Mouse (Mus musculus) spleen, adult 12 weeks (tissue): ENCODE measurements around the gene Inmt.
"Not testable (repeated sequence)": the region's sequence is repeated elsewhere in the genome, so short reads cannot be mapped to it uniquely, and the experiment has no call there.

Experiments used
- DNase-seq: peaks from one replicate; pipeline ENCODE4 v3.0.0; 2022; ENCODE audit warnings: low spot score

Gene Inmt

DNA sequence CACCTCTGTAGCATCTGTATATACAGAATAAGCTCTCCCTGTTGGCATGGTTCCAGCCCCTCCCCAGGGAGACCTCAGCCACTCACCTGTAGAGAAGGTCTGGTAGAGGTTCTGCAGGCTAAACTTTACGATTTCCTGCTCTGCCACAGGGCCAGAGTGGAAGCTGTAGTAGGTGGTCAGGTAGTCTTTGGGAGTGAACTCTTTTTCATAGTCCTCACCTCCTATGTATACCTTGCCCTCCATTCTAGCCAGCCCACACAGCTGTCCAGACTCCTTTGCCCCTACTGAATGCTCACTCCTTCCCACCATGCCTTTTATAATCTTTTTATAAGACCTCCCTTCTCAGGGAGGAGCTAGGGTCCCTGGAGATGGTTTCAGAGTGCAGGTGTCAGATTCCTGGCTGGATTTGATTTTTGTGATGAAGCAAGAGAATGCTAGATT is at the start of gene Inmt:
Gene Inmt (minus strand): TSS at position 303 of the 441 bp plus-strand sequence.
- no peak for DNase-seq

- no peak for DNase-seq
These were observed 49.1 kb upstream of the Inmt start for GRCm38 (mm10) chr6:55223986-55224385.

GRCm38 (mm10) chr6:55218232-55218631 is 43.4 kb upstream of the Inmt start:
- no peak for DNase-seq

DNA sequence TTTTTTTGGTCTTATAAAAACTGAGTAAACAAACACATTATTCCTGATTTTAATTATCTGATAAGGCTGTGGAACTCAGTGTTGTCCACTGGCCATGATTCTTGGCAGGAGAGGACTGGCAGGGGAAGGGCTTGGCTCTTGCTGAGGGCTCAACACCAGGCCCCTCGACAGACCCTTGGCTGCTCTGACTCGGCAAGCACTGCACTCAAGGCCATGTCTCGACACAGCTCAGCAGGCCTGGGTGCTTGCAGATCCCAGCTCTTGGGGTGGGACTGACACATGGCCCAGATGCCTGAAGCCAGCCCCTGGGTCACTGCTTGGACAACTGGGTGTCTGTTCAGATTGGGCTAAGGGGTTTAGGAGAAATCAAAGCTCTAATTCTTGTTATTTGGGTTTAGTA is 39.7 kb upstream of the Inmt start:
- DNase-seq, result no peak

DNA sequence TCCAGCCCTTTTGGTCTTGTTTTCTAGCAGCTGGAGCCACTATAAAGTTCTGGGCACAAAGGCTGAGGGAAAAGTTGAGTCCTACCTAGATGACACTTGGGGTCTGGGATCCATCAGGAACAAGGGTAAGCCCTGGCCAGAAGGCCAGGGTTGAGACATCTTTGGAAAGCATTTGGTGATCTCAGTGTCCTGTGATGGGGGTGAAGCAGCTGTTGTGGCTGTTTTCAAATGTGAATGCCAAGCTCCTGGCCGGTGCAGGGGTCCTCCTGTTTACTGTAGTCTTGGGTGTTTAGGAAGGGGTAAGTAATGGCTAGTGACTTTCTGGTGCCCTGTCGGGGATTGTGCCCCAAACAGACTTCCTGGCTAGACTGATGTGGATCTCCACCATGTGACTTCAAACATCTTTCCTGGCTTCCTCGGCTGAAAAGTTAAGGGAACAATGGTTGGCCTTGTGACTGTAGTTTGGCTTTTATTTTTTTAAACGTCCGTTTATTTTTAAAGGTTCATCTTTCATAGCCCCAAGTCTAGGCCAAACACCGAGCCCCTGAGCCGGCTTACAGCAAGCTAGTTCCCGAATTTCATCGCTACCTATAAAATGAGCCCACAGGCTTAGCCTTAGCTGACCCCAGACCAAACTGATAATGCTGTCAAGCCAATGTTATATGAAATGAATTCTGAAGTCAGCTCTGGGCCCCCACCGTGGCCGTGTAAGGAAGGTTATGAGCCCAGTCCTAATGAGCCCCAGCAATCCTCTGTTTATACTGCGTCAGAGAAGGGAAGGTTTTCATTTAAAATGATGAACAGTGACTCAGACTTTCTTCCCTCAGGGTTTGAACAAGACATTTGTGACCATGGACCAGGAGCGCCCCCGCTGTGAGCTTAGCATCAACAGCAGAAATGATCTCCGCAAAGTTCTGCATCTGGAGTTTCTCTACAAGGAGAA is 35.9 kb upstream of the Inmt start:
- DNase-seq, result no peak

DNA sequence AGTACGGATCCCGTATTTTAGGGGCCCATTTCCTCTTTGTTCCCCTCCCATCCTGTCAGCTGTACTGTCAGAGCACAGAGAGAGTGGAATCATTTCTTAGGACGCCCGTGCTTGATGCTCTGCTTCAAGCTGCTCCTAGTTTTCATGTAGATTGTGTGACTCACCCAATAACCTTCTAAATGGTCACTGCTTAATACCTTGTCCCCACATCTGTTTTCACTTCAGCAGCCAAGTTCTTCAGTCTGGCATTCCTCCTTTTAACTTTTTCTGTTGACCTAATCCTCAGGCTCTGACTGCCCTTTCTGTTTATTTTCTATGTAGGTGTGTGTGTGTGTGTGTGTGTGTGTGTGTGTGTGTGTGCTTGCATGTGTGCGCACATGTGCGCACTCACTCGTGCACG is 32.9 kb upstream of the Inmt start:
- no peak for DNase-seq

GRCm38 (mm10) chr6:55203931-55204330 is 29.1 kb upstream of the Inmt start:
- DNase-seq, result no peak

- DNase-seq, result peak; percentile 42
These were observed 28.4 kb upstream of the Inmt start, which contains the start of gene Mindy4 for GRCm38 (mm10) chr6:55202913-55203910. Mindy4 (plus strand) TSS chr6:55203383.

DNA sequence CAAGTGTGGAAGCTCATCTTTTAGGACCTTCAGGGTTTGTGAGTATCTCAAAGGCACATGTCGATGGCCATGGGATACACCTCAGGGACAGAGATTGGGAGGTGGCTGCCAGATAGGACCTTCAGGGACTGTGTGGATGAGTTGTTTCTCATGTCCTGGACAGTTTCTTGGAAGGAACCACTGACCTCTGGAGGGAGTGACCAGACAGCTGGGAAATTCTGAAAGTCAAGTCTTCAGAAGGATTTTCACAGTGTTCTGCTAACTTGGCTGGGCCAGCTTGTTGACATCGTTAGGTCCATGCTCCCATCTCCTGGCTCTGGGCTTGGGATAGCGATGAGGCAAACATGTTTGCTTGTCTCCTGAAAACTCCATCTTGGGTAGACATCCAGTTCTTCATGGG is 24.2 kb upstream of the Inmt start:
- DNase-seq, result no peak

GRCm38 (mm10) chr6:55193171-55193570 is 18.3 kb upstream of the Inmt start:
- no peak for DNase-seq

GRCm38 (mm10) chr6:55191537-55191936 is 16.7 kb upstream of the Inmt start:
- no peak for DNase-seq

- DNase-seq, result no peak
These were observed 14.6 kb upstream of the Inmt start for GRCm38 (mm10) chr6:55189406-55189805.

GRCm38 (mm10) chr6:55187827-55188226 is 13.0 kb upstream of the Inmt start:
- not testable (repeated sequence) for DNase-seq

- DNase-seq, result no peak
These were observed 8.0 kb upstream of the Inmt start for GRCm38 (mm10) chr6:55182655-55183430.

DNA sequence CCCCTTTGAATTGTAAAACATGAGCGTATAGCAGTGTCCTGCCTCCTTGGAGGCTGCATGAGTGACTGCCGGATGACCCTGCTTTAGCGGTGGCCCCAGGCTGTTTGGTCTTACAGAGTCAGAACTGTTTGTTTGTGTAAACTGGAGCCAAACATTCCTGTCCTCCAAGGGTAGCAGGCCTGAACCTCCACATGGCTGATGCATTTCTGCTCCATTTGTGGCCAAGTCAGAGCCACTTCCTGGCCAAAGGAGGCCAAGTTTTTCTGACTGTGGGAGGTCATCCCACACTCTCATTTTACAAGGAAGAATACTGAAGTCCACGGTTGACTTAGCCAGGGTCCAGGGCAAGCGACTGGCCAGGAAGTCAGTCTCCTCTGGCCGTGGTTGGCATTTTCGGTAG is 4.7 kb upstream of the Inmt start:
- DNase-seq, result no peak

DNA sequence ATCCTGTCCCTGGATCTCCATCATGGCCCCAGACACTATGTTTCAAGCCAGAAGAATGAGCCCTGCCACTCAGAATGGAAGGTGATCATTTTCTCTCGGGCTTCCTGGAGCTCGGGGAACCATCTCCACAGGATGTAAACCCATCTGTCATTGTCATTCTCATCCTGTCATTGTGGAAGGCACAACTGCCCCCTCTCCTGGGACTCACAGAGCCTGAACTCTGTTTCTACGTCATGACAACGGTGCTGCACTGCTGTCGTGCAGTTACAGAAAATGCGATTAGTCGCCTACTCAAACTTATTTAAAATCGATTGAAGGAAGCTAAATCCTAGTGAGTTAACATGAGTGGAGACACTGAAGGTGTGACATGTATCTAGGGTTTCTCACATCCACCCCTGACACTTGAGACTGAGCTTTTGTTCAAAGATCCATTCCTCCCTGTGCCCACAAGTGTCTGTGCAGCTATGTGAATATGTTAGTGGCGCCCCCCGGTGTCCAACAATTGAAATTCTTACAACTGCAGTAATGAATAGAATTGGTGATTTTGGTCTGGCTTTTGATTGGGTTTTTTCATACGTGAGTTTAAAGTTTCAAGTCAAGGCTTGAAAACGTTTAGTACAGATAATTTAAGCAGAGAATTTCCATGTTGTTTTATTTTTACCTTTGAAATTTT is 2.4 kb upstream of the Inmt start:
- DNase-seq, result no peak

DNA sequence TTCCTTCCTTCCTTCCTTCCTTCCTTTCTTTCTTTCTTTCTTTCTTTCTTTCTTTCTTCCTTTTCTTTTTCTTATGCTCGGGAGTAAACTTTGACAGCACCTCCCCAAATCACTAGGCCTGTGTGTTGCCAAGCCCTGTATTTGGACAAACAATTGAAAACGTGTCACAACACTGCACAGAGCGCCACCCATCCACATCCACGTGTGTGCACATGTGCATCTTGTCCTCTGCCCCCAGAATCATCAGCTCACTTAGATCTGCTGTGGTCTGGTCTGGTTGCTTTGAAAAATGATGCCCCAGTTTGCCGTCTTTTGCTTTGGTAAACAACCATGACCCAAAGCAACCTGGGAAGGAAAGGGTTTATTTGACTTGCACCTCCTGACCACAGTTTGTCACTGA is 1.0 kb upstream of the Inmt start:
- DNase-seq, result no peak

GRCm38 (mm10) chr6:55175456-55175855 is 613 bp upstream of the Inmt start:
- DNase-seq, result no peak

- no peak for DNase-seq
These were observed 898 bp downstream of the Inmt start for GRCm38 (mm10) chr6:55173941-55174349.

DNA sequence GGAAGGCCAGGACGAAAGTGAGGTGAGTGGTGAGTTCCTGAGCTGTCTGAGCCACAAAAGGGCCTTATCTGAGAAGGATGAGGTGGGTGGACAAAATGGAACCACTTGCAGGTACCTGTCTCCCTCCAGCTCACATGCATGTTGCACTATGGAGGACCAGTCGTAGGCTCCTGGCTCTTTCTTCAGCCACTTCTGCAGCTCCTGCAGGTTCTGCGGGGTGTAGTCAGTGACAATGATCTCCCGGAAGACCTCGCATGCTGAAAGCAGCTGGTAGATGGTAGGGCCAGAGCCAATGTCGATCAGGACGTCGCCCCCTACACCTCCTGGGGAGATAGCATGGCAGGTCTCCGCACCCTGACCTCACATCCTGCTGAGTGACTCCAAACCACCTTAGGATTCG is 1.7 kb downstream of the Inmt start:
- DNase-seq, result no peak

- DNase-seq, result no peak
These were observed 3.2 kb downstream of the Inmt start for GRCm38 (mm10) chr6:55171638-55172037.
